Mouse (Mus musculus): ENCODE results near the gene Gphn.

GRCm38 (mm10) chr12:78693281-78693680 lies 467.1 kb downstream of the Gphn start:
- TF ChIP-seq USF1 (IDR thresholded peaks at IDR 0.05; ENCODE audit: low read depth): no peak
- TF ChIP-seq CTCF (IDR thresholded peaks at IDR 0.05; ENCODE audit: control insufficient read depth, insufficient read depth, insufficient read length): no peak
- no peak for TF ChIP-seq CEBPB (IDR thresholded peaks at IDR 0.05; ENCODE audit: low read depth)
- no peak for TF ChIP-seq MYOG (IDR thresholded peaks at IDR 0.05; ENCODE audit: control insufficient read depth, extremely low read depth, insufficient read length)
